Mouse (Mus musculus): ENCODE data around the gene Mboat1. TPM values are rescaled to one million over a fixed set of nuclear protein-coding genes. Genes with fewer than 3 reads are reported as not detected.

Gene Mboat1
- polyA plus RNA-seq, 1 experiment = 6.9 TPM

GRCm38 (mm10) chr13:30185549-30185948, 49.3 kb downstream of the Mboat1 start:
- H3K4me3 ChIP-seq (ENCODE audit: insufficient read depth, low read depth, low read length) = no peak overlapping the region
- no peaks in the 10 kb centered on the region for H3K27me3 ChIP-seq (replicated peaks; ENCODE audit: control insufficient read depth, insufficient read depth, low read length)
- TF ChIP-seq POLR2A (IDR thresholded peaks at IDR 0.05; ENCODE audit: low read depth, low read length) (no peak), CTCF (conservative IDR thresholded peaks at IDR 0.05; ENCODE audit: insufficient read depth, insufficient read length, low read depth, low read length) (no peak)
- no peak overlapping the region for H3K27ac ChIP-seq (ENCODE audit: insufficient read depth, low read depth, low read length)
- WGBS = 60% methylated on average over 6 of the region's 6 CpGs
- DNase-seq = no peak
- no peaks in the 10 kb centered on the region for H3K36me3 ChIP-seq (ENCODE audit: control insufficient read depth, insufficient read depth, low read length)
- no peaks in the 10 kb centered on the region for H3K4me1 ChIP-seq (ENCODE audit: control insufficient read depth, insufficient read depth, low read length)

DNA sequence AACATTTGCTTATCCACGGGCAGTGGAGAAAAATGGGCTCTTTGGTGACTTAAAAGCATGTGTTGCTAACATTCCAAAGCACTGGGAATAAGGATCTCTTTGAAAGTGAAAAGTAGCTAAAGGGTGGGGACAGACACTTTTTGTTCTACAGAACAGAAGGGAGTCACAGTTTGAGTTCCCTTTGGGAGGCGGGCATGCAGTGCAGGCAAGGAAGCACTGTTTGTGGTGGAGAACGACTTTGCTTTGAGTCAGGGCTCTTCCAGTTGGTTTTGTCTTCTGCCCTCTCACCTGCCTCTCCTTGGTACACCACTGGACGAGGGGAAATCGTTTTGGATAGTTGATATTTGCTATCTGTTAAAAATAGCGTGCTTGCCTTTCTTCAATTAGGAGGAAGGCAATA, 49.7 kb downstream of the Mboat1 start:
- Histone ChIP-seq H3K27me3 (replicated peaks; ENCODE audit: control insufficient read depth, insufficient read depth, low read length) (no peaks in the 10 kb centered on the region), H3K27ac (ENCODE audit: insufficient read depth, low read depth, low read length) (no peak overlapping the region), H3K36me3 (ENCODE audit: control insufficient read depth, insufficient read depth, low read length) (no peaks in the 10 kb centered on the region), H3K4me3 (ENCODE audit: insufficient read depth, low read depth, low read length) (no peak overlapping the region), H3K4me1 (ENCODE audit: control insufficient read depth, insufficient read depth, low read length) (no peaks in the 10 kb centered on the region)
- DNase-seq = no peak
- TF ChIP-seq CTCF (conservative IDR thresholded peaks at IDR 0.05; ENCODE audit: insufficient read depth, insufficient read length, low read depth, low read length) = no peak
- 54% methylated on average over 6 of the region's 6 CpGs for WGBS

- TF ChIP-seq POLR2A (IDR thresholded peaks at IDR 0.05; ENCODE audit: low read depth, low read length) = no peak
- TF ChIP-seq CTCF (conservative IDR thresholded peaks at IDR 0.05; ENCODE audit: insufficient read depth, insufficient read length, low read depth, low read length) = no peak
- H3K4me1 ChIP-seq (ENCODE audit: control insufficient read depth, insufficient read depth, low read length) = no peaks in the 10 kb centered on the region
- 66% methylated on average over 8 of the region's 8 CpGs for WGBS
- no peaks in the 10 kb centered on the region for H3K36me3 ChIP-seq (ENCODE audit: control insufficient read depth, insufficient read depth, low read length)
- no peak overlapping the region for H3K4me3 ChIP-seq (ENCODE audit: insufficient read depth, low read depth, low read length)
- no peak overlapping the region for H3K27ac ChIP-seq (ENCODE audit: insufficient read depth, low read depth, low read length)
- H3K27me3 ChIP-seq (replicated peaks; ENCODE audit: control insufficient read depth, insufficient read depth, low read length) = no peaks in the 10 kb centered on the region
- no peak for DNase-seq
Observed at GRCm38 (mm10) chr13:30186456-30186855, 50.2 kb downstream of the Mboat1 start.

DNA sequence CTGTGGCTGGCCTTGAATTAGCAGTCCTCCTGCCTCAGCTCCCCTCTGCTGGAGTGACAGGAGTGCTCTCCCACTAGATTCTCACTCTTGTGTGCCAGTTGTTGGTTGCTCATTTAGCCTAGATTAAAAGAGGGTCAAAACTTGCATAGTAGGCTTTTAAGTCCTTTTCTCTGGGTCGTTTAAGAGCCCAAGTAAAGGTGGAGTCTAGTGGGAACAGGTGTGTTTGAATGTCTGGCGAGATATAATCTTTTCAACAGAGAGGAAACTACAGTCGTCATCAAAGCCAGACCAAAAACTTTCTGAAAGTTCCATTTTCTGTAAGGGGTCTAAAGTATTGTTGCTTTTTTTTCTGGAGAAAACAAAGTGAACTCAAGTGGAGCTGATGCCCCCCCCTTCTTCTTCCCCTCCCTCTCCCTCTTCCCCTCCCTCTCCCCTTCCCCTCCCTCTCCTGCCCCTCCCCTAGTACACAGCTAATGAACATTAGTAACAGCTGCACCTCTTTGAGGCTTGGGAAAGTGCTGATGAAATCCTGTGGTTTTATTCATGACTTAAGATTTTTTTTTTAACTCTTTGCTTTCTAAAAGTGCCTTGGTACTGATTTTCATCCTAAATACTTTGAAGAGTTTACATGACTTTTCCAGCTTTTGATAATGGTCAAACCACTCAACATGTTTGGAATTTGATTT, 55.9 kb downstream of the Mboat1 start:
- Histone ChIP-seq H3K4me3 (ENCODE audit: insufficient read depth, low read depth, low read length) (no peak overlapping the region), H3K4me1 (ENCODE audit: control insufficient read depth, insufficient read depth, low read length) (no peaks in the 10 kb centered on the region), H3K27ac (ENCODE audit: insufficient read depth, low read depth, low read length) (no peak overlapping the region), H3K27me3 (replicated peaks; ENCODE audit: control insufficient read depth, insufficient read depth, low read length) (no peaks in the 10 kb centered on the region), H3K36me3 (ENCODE audit: control insufficient read depth, insufficient read depth, low read length) (no peaks in the 10 kb centered on the region)
- 45% methylated on average over 3 of the region's 3 CpGs for WGBS
- TF ChIP-seq CTCF (conservative IDR thresholded peaks at IDR 0.05; ENCODE audit: insufficient read depth, insufficient read length, low read depth, low read length) (no peak), POLR2A (IDR thresholded peaks at IDR 0.05; ENCODE audit: low read depth, low read length) (no peak)
- DNase-seq = no peak

DNA sequence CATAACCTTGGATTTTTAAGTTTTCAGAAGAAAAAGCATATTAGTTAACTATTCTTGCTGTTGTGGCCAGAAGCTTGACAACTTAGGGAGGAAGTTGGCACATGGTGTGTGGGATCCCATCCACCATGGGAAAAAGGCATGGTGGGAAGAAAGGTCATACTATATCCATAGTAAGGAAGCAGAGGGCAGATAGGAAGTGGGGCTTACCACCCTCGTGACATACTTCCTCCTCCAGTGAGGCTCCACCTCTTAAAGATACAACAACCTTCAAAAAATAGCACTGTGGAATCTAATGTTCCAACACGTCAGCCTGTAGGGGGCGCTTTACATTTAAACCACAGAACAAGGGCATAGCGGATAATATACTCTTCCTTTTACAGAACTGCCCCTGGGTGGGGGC, 57.1 kb downstream of the Mboat1 start:
- Histone ChIP-seq H3K27ac (ENCODE audit: insufficient read depth, low read depth, low read length) (no peak overlapping the region), H3K27me3 (replicated peaks; ENCODE audit: control insufficient read depth, insufficient read depth, low read length) (no peaks in the 10 kb centered on the region), H3K36me3 (ENCODE audit: control insufficient read depth, insufficient read depth, low read length) (no peaks in the 10 kb centered on the region), H3K4me1 (ENCODE audit: control insufficient read depth, insufficient read depth, low read length) (no peaks in the 10 kb centered on the region), H3K4me3 (ENCODE audit: insufficient read depth, low read depth, low read length) (no peak overlapping the region)
- TF ChIP-seq POLR2A (IDR thresholded peaks at IDR 0.05; ENCODE audit: low read depth, low read length) = no peak
- TF ChIP-seq CTCF (conservative IDR thresholded peaks at IDR 0.05; ENCODE audit: insufficient read depth, insufficient read length, low read depth, low read length) = no peak
- DNase-seq = no peak
- WGBS = 73% methylated on average over 4 of the region's 4 CpGs

- H3K4me3 ChIP-seq (ENCODE audit: insufficient read depth, low read depth, low read length) = no peak overlapping the region
- no peaks in the 10 kb centered on the region for H3K36me3 ChIP-seq (ENCODE audit: control insufficient read depth, insufficient read depth, low read length)
- no peak for DNase-seq
- H3K4me1 ChIP-seq (ENCODE audit: control insufficient read depth, insufficient read depth, low read length) = no peaks in the 10 kb centered on the region
- TF ChIP-seq CTCF (conservative IDR thresholded peaks at IDR 0.05; ENCODE audit: insufficient read depth, insufficient read length, low read depth, low read length) = no peak
- TF ChIP-seq POLR2A (IDR thresholded peaks at IDR 0.05; ENCODE audit: low read depth, low read length) = no peak
- WGBS = 74% methylated on average over 3 of the region's 3 CpGs
- no peaks in the 10 kb centered on the region for H3K27me3 ChIP-seq (replicated peaks; ENCODE audit: control insufficient read depth, insufficient read depth, low read length)
- H3K27ac ChIP-seq (ENCODE audit: insufficient read depth, low read depth, low read length) = no peak overlapping the region
Observed at GRCm38 (mm10) chr13:30194834-30195233, 58.5 kb downstream of the Mboat1 start.

GRCm38 (mm10) chr13:30196661-30197060, 60.4 kb downstream of the Mboat1 start:
- no peak overlapping the region for H3K4me3 ChIP-seq (ENCODE audit: insufficient read depth, low read depth, low read length)
- H3K36me3 ChIP-seq (ENCODE audit: control insufficient read depth, insufficient read depth, low read length) = no peaks in the 10 kb centered on the region
- 89% methylated on average over 8 of the region's 8 CpGs for WGBS
- TF ChIP-seq CTCF (conservative IDR thresholded peaks at IDR 0.05; ENCODE audit: insufficient read depth, insufficient read length, low read depth, low read length) = no peak
- no peak for TF ChIP-seq POLR2A (IDR thresholded peaks at IDR 0.05; ENCODE audit: low read depth, low read length)
- no peaks in the 10 kb centered on the region for H3K27me3 ChIP-seq (replicated peaks; ENCODE audit: control insufficient read depth, insufficient read depth, low read length)
- H3K4me1 ChIP-seq (ENCODE audit: control insufficient read depth, insufficient read depth, low read length) = no peaks in the 10 kb centered on the region
- no peak for DNase-seq
- no peak overlapping the region for H3K27ac ChIP-seq (ENCODE audit: insufficient read depth, low read depth, low read length)
